Mouse (Mus musculus) liver, postnatal 0 days (tissue): ENCODE measurements around the gene Gpr68.

Experiments used
- CTCF ChIP-seq: sonication (generic); IDR thresholded peaks from 2 replicates; pipeline ENCODE4 v1.5.1; 2016; ENCODE audit warnings: antibody characterized with exemption, low read depth
- EP300 ChIP-seq: IDR thresholded peaks from 2 replicates; pipeline ENCODE4 v1.6.1; 2016; ENCODE audit warnings: antibody characterized with exemption, low read depth, mild to moderate bottlenecking

DNA sequence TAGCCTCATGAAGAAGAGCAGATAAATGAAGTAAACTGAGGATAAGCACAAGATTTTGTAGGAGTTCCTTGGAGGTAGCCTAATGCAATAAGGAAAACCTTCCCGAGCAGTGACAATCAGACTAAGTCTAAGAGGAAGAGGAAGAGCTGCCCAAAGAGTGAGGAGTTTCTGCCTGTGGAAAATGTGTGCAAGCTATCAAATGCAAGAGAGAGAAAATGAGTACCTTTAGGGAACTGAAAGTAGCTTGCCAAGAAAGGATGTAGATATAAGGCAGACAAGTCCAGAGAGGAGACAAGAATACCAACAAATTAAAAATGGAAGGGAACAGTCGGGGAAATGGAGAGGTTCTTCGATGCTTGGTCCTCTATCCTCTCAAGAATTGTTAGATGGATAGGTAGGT, 22.4 kb downstream of the Gpr68 start:
- no peak for TF ChIP-seq CTCF
- no peak for TF ChIP-seq EP300
